22 mouse cellular contexts compared by ENCODE assay signal in genomic region chr16:28419693-28420299, GRCm38 (mm10).
DNase-seq lines count a peak whose midpoint lies in the region; ATAC-seq lines count a peak whose summit lies in the region.
"Had no signal": no experiment of that assay in that cellular context is flagged by ENCODE, and none has a peak within 500 bp of the region (broad histone marks: within the 10 kb centered on the region; RNA-seq: fewer than 3 reads in every experiment).

No protein-coding gene starts in this region.

- no peak overlapping the region for H3K4me3 ChIP-seq in lung, embryonic 15.5 days
- H3K4me3 ChIP-seq: embryonic facial prominence, embryonic 12.5 days; forebrain, embryonic 10.5 days; forebrain, embryonic 15.5 days; heart, embryonic 15.5 days; midbrain, embryonic 13.5 days; neural tube, embryonic 13.5 days had no signal

- WGBS in lung, embryonic 15.5 days, result 33% methylated on average over 3 of the region's 3 CpGs

- no peaks in the 10 kb centered on the region for H3K4me1 ChIP-seq in lung, embryonic 15.5 days
- H3K4me1 ChIP-seq: embryonic facial prominence, embryonic 12.5 days; forebrain, embryonic 10.5 days; forebrain, embryonic 15.5 days; heart, embryonic 15.5 days; midbrain, embryonic 13.5 days; neural tube, embryonic 13.5 days had no signal

- no peaks in the 10 kb centered on the region for H3K36me3 ChIP-seq in lung, embryonic 15.5 days
- H3K36me3 ChIP-seq: embryonic facial prominence, embryonic 12.5 days; forebrain, embryonic 10.5 days; forebrain, embryonic 15.5 days; heart, embryonic 15.5 days; midbrain, embryonic 13.5 days; neural tube, embryonic 13.5 days had no signal

- DNase-seq in adrenal gland, postnatal 10 days, result peak; percentile 7
- no peak for DNase-seq in adrenal gland, postnatal 4 days (ENCODE audit: low spot score in 2 of 2)
- DNase-seq in kidney, postnatal 10 days, result peak; percentile 15
- no peak for DNase-seq in kidney, postnatal 25 days
- DNase-seq in lung, postnatal 14 days, result peak; percentile 14
- DNase-seq in frontal cortex, postnatal 25 days (ENCODE audit: low spot score in 2 of 2), result no peak
- DNase-seq in spleen, postnatal 36 days (ENCODE audit: low spot score in 2 of 2), result no peak
- DNase-seq: cerebellum, adult 11-12 months; cerebellum, adult 9-11 months; embryo, embryonic 11 days; right cerebral cortex, postnatal 4 days; thymus, postnatal 4 days had no signal

- no peak overlapping the region for H3K4me2 ChIP-seq in lung, embryonic 15.5 days
- H3K4me2 ChIP-seq: embryonic facial prominence, embryonic 12.5 days; forebrain, embryonic 15.5 days; heart, embryonic 15.5 days; midbrain, embryonic 13.5 days; neural tube, embryonic 13.5 days had no signal

- H3K27me3 ChIP-seq in lung, embryonic 15.5 days, result no peaks in the 10 kb centered on the region
- H3K27me3 ChIP-seq: embryonic facial prominence, embryonic 12.5 days; forebrain, embryonic 15.5 days; heart, embryonic 15.5 days; midbrain, embryonic 13.5 days; neural tube, embryonic 13.5 days had no signal

- peak; percentile 92 for ATAC-seq in lung, embryonic 15.5 days (ENCODE audit: borderline replicate concordance, extremely low read depth, low FRiP score, low TSS enrichment)
- ATAC-seq: forebrain, embryonic 15.5 days; hindbrain, embryonic 16.5 days; midbrain, embryonic 13.5 days had no signal

- H3K9ac ChIP-seq in lung, embryonic 15.5 days, result no peak overlapping the region
- H3K9ac ChIP-seq: embryonic facial prominence, embryonic 12.5 days; forebrain, embryonic 15.5 days; heart, embryonic 15.5 days; liver, embryonic 14.5 days; midbrain, embryonic 13.5 days; neural tube, embryonic 13.5 days had no signal

- H3K27ac ChIP-seq in lung, embryonic 15.5 days, result no peak overlapping the region
- H3K27ac ChIP-seq: embryonic facial prominence, embryonic 12.5 days; forebrain, embryonic 10.5 days; forebrain, embryonic 15.5 days; heart, embryonic 15.5 days; liver, embryonic 14.5 days; macrophage; midbrain, embryonic 13.5 days; neural tube, embryonic 13.5 days had no signal

- H3K9me3 ChIP-seq in lung, embryonic 15.5 days, result no peaks in the 10 kb centered on the region
- H3K9me3 ChIP-seq: embryonic facial prominence, embryonic 12.5 days; forebrain, embryonic 10.5 days; forebrain, embryonic 15.5 days; heart, embryonic 15.5 days; midbrain, embryonic 13.5 days; neural tube, embryonic 13.5 days had no signal

Comparison
In these comparisons a context has a peak if more than half of its experiments do, and no peak if none do; other contexts are left out.
1. DNase-seq: peak in adrenal gland, postnatal 10 days (single experiment), kidney, postnatal 10 days (single experiment) and lung, postnatal 14 days (single experiment); none in adrenal gland, postnatal 4 days (0 of 2), kidney, postnatal 25 days (0 of 2), frontal cortex, postnatal 25 days (0 of 2) and spleen, postnatal 36 days (0 of 2).